In the genomic region with DNA sequence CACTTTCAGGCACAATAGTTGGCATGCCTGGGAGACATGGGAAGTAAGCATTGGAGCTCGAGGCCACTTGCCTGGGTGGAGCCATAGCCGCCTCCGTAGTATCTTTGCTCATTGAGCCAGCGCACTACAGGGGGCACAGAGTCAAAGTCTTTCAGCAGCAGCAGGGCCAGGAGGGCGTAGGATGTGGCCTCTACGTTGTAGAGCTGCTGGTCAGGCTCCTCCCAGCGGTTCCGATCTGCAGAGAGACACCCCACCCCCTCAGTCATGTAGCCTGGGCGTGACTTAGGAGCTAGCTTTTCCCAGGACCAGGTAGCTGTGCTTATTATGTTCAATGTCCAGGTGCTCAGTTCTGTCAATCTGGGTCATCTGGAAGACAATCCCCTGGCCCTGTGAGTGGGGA, we compare ENCODE assay signal across 19 mouse cellular contexts. TPM values are rescaled to one million over a fixed set of nuclear protein-coding genes. Genes with fewer than 3 reads are reported as not detected.
"Had no signal": no experiment of that assay in that cellular context is flagged by ENCODE, and none has a peak within 500 bp of the region (broad histone marks: within the 10 kb centered on the region; RNA-seq: fewer than 3 reads in every experiment).

No protein-coding gene starts in this region.

- ATAC-seq: intestine, postnatal 0 days had no signal

- H3K9me3 ChIP-seq: stomach, embryonic 15.5 days had no signal

- H3K36me3 ChIP-seq: stomach, embryonic 15.5 days had no signal

- H3K4me2 ChIP-seq: midbrain, embryonic 11.5 days; stomach, embryonic 15.5 days had no signal

- H3K27ac ChIP-seq: kidney, postnatal 0 days; layer of hippocampus, adult 2 months; left cerebral cortex, adult 2 months; stomach, embryonic 15.5 days had no signal

- H3K4me1 ChIP-seq: stomach, embryonic 15.5 days had no signal

- DNase-seq: kidney, adult 2 months; kidney, postnatal 25 days; layer of hippocampus, postnatal 36 days; lung, adult 18-20 months; lung, postnatal 14 days; lung, postnatal 4 days; midbrain, embryonic 14.5 days; right cerebral cortex, postnatal 4 days; thymus, postnatal 25 days had no signal

- H3K9ac ChIP-seq: stomach, embryonic 15.5 days had no signal

- H3K4me3 ChIP-seq: layer of hippocampus, adult 2 months; left cerebral cortex, adult 2 months; stomach, embryonic 15.5 days had no signal

- H3K27me3 ChIP-seq: stomach, embryonic 15.5 days had no signal

RNA-seq across cellular contexts. Expression of a gene that starts 17.5 kb away (rescaled TPM):
- polyA plus RNA-seq: intestine, embryonic 14.5 days; kidney, embryonic 14.5 days; midbrain, embryonic 14.5 days; midbrain, postnatal 0 days; neural tube, embryonic 14.5 days had no signal
